Mouse (Mus musculus) embryonic fibroblast, embryonic 13.5 days (primary cell): ENCODE results near the gene Fam241a. TPM values are rescaled to one million over a fixed set of nuclear protein-coding genes. Genes with fewer than 3 reads are reported as not detected.

ENCODE experiments used
- H3K27ac ChIP-seq: 2 replicates; pipeline ENCODE4 v1.5.1; 2012; ENCODE audit warnings: low read length, control low read depth, inconsistent platforms; ENCODE audit not compliant: insufficient read depth
- H3K4me1 ChIP-seq: 2 replicates; pipeline ENCODE4 v1.6.1; 2011; ENCODE audit warnings: low read length; ENCODE audit not compliant: control insufficient read depth, insufficient read depth
- H3K4me3 ChIP-seq: 2 replicates; pipeline ENCODE4 v1.5.1; 2011; ENCODE audit warnings: mild to moderate bottlenecking, control low read depth, low read length; ENCODE audit not compliant: insufficient read depth
- CTCF ChIP-seq: IDR thresholded peaks from 2 replicates; pipeline ENCODE4 v1.5.1; 2011; ENCODE audit warnings: mild to moderate bottlenecking, control low read depth, low read length, moderate library complexity, borderline replicate concordance; ENCODE audit not compliant: insufficient read depth
- POLR2A ChIP-seq: IDR thresholded peaks from 2 replicates; pipeline ENCODE4 v1.6.1; 2011; ENCODE audit warnings: low read depth, mild to moderate bottlenecking, control low read depth, low read length, moderate library complexity
- polyA plus RNA-seq: library from polyadenylated mRNA; stranded (reverse); fragments of >200 nt; gene quantifications from 2 replicates; pipeline ENCODE4 v1.2.4, GENCODE M21; 2011; ENCODE audit warnings: low read depth; ENCODE audit not compliant: missing spikeins, insufficient read length

Fam241a gene
- polyA plus RNA-seq, 1 experiment = 2.5 TPM

- peaks cover 4% of the 10 kb centered on the region for H3K4me1 ChIP-seq
- TF ChIP-seq POLR2A = no peak
- TF ChIP-seq CTCF = no peak
- H3K4me3 ChIP-seq = peak overlapping the region; percentile 56
- H3K27ac ChIP-seq = peak overlapping the region; percentile 55
Observed at GRCm38 (mm10) chr3:127837972-127838644, 58.0 kb downstream of the Fam241a start.

DNA sequence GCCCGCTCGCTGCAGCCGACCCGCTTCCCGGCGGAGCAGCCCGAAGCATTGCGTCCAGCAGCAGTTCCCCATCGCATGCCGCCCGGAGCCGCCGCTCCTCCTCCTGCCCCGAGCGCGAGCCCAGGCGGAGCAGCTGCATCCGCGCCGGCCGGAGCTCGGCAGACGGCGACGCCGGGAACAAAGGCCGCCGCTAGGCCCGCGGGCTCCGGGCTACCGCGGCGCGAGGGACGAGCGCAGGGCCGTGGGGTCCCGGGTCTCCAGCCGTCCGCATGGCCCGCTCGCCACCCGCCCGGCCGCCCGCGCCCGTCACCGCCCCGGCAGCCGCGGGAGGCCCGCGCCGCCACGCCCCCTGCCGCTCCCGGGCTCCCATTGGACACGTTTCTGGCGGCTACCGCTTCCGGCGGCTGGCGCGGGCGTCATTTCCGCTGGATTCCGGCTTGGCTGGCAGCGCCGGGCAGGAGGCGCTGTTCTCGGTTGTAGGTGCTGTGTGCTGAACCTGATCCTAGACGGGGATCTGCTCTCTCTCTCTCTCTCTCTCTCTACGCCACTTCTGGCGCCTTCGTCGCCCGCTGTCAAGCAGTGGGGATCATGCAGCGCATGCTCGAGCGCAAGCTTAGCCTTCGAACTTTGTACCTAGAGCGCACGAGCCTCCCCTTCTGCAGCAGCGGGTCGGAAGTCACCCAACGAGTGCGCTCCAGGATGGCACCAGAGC is 58.8 kb downstream of the Fam241a start, which contains the start of gene Ap1ar:
TSS of gene Ap1ar (minus strand) at position 370 of the 712 bp plus-strand sequence.
- Histone ChIP-seq H3K4me1 (peaks cover 4% of the 10 kb centered on the region), H3K4me3 (peak within 1 kb of the TSS; percentile 72), H3K27ac (peak within 1 kb of the TSS; percentile 55)
- TF ChIP-seq POLR2A = peak; percentile 89
- TF ChIP-seq CTCF = peak; percentile 35; the same call in 1 of the 2 replicates

- Histone ChIP-seq H3K27ac (no peak overlapping the region), H3K4me1 (peaks cover 4% of the 10 kb centered on the region), H3K4me3 (peak overlapping the region; percentile 72)
- no peak for TF ChIP-seq CTCF
- TF ChIP-seq POLR2A = no peak
Observed at GRCm38 (mm10) chr3:127836798-127837153, 59.3 kb downstream of the Fam241a start.

DNA sequence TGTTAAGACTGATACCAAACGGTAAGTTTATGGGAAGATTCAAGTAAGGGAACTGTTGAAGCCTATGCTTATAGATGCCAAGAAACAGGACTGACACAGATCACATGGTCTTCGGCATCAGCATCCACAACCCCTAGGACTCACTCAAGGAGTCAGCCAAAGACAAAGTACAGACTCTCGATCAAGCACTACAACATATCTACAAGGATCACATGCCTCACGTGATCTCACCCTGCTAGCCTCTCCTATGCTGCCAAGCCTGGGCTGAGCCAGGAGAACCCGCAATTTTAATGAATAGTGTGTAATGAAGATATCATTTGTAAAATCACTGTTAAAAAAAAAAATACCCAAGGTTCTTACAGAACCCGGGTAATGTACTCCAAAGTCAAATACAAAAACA is 60.5 kb downstream of the Fam241a start:
- TF ChIP-seq CTCF (no peak), POLR2A (no peak)
- Histone ChIP-seq H3K27ac (no peak overlapping the region), H3K4me3 (no peak overlapping the region), H3K4me1 (peaks cover 4% of the 10 kb centered on the region)

GRCm38 (mm10) chr3:127834040-127834439 is 62.1 kb downstream of the Fam241a start:
- Histone ChIP-seq H3K4me1 (peaks cover 4% of the 10 kb centered on the region), H3K4me3 (no peak overlapping the region), H3K27ac (no peak overlapping the region)
- TF ChIP-seq CTCF (no peak), POLR2A (no peak)

DNA sequence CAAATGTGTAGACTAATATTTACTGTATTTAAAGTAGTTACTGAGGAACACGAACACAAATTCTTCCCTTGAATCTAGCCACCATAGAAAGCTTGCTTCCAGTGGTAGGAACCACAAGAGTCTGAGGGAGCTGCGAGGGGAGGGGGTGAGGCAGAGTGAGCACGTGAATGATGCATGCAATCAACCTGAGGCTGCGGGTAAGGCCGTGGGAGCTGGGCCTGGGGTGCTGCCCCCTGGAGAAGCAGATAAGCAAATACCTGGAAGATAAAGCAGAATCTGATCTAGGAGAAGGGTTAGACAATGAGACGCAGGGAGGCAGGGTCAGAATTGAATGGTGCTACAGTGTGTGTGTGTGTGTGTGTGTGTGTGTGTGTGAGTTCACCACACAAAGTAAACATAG is 65.0 kb downstream of the Fam241a start:
- no peak overlapping the region for H3K4me3 ChIP-seq
- H3K4me1 ChIP-seq = peaks cover 4% of the 10 kb centered on the region
- no peak for TF ChIP-seq POLR2A
- no peak for TF ChIP-seq CTCF
- no peak overlapping the region for H3K27ac ChIP-seq

DNA sequence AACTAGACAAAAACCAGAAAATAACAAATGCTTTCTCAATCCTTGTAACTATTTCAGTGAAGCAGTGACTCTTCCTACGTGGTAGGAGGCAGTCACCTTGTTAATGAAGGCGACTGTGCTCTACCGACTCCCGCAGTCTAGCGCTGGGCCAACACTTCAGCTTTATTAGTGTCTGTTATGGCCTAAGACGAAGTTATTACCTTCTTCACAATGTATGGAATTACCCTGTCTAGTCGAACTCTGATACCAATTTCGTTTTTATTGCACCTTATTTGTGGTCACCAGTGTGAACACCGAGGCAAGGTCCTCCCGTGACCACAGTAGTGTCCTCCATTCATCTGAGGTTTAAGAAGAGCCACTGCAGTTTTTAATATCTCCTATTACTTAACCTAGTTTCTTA is 65.9 kb downstream of the Fam241a start:
- no peaks in the 10 kb centered on the region; the same call in 1 of the 2 replicates for H3K4me1 ChIP-seq
- no peak overlapping the region for H3K27ac ChIP-seq
- no peak overlapping the region for H3K4me3 ChIP-seq
- TF ChIP-seq CTCF = no peak
- no peak for TF ChIP-seq POLR2A

- no peak overlapping the region for H3K4me3 ChIP-seq
- H3K4me1 ChIP-seq = no peaks in the 10 kb centered on the region
- TF ChIP-seq CTCF (no peak), POLR2A (no peak)
- H3K27ac ChIP-seq = no peak overlapping the region
Observed at GRCm38 (mm10) chr3:127827123-127827522, 69.0 kb downstream of the Fam241a start.

DNA sequence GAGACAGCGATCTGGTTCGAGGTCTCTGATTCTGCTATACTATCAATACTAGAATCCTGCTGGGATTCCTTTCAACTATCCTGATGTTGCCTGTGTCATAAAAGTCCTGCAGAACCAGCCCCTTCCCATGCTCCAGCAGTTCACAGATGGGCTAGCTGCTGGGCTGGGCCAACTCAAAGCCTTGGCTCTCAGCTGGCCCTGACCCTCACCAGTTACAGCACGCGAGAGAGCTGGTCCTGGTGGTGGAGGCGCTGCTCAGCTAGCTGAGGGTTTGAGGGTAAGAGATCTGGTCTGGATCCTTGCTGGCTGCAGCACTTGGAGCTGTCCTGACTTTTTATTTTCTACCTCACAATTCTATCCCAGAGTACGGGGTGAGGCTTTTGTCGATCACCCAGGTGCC is 69.6 kb downstream of the Fam241a start:
- Histone ChIP-seq H3K27ac (no peak overlapping the region), H3K4me3 (no peak overlapping the region), H3K4me1 (no peaks in the 10 kb centered on the region)
- TF ChIP-seq POLR2A = no peak
- TF ChIP-seq CTCF = no peak

DNA sequence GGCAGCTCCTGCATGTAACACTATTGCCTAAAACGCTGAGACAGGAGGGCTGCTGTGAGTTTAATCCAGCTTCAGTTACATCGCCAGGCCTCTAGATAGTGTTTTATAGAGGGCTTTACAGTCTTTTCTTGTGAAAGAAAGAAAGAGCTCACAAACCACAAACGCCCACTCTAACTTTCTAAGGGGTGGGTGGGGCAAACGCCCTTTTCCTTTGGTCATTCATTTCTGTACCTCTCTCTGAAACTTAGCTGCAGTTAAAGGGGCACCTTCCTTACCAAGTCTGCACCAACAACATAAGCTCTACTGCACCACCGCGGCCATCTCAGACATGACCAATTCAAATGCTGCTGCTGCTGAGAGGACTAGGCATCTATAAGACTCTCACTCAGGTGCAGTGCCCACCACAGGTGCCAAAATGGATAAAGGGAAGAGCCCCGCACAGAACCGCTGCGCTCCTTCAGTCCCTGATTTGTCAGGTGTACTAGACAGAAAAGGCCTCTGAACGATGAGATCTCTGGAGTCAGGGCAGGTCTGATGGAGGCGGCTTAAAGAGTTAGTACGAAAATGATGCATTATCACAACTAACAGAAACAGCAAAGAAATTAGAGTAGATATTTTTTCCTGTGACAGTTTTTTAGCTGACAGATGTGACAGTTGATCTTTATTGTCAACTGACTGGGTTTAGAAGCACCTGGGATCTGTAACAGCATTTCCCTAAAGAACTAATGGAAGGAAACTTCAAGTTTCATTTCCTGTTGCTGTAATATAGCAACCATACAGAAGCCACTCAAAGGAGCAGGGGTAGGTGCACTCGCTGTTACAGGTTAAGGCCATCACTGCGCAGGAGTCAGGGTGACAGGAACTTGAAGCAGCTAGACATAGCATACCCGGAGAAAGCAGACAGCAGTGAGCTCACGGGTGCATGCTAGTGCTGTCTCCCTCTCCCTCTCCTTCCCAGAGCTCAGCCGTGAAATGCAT is 71.9 kb downstream of the Fam241a start:
- H3K4me3 ChIP-seq = no peak overlapping the region
- no peak for TF ChIP-seq CTCF
- TF ChIP-seq POLR2A = no peak
- H3K4me1 ChIP-seq = no peaks in the 10 kb centered on the region
- no peak overlapping the region for H3K27ac ChIP-seq
